Mouse (Mus musculus): ENCODE data around the gene Chml. TPM values are rescaled to one million over a fixed set of nuclear protein-coding genes. Genes with fewer than 3 reads are reported as not detected.

Chml gene
- polyA plus RNA-seq, 2 experiments = 0.81 to 1.1 TPM

DNA sequence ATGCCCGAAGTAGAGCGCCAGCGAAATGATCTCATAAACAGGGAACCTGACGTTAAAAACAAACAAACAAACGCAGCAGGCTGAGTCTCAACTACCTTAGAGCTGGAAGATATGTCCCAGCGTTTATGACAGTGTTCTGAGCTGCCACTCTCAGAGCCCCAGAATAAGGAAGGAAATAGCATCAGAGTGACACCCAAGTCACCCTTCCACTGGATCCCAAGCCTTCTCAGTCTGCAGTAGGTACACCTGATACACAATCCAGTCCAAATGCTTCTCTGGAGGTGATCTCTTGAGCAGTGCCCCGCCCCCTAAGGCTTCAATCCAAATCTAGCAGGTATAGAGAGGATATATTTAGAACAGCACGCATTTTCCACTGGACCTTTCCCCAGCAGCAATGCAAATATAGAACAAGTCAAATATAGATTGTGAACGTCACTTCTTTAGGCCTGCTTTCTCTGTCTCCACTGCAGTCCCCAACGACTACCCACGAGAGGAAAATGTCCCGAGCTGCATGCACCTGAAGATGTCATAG is 794 bp upstream of the Chml start:
- Histone ChIP-seq H3K27me3 (ENCODE audit: control insufficient read depth, insufficient read depth, low read length) (no peaks in the 10 kb centered on the region), H3K9me3 (ENCODE audit: control insufficient read depth, low read length) (no peaks in the 10 kb centered on the region), H3K4me1 (replicated peaks; ENCODE audit: control insufficient read depth in 2 of 2, insufficient read depth in 2 of 2, low read length in 1 of 2) (peaks cover 6 to 10% of the 10 kb centered on the region in 2 experiments), H3K36me3 (replicated peaks; ENCODE audit: control insufficient read depth, insufficient read depth, low read depth) (no peaks in the 10 kb centered on the region), H3K27ac (no peak overlapping the region), H3K4me2 (ENCODE audit: low read depth) (peak overlapping the region; percentile 93), H3K9ac (replicated peaks) (peak overlapping the region; percentile 67), H3K4me3 (ENCODE audit: insufficient read depth in 1 of 2, low read depth in 2 of 2, low read length in 2 of 2) (peak overlapping the region; percentile 63 to 77)
- WGBS (ENCODE audit: insufficient replicate concordance) = 35% methylated on average over 12 of the region's 12 CpGs
- DNase-seq (ENCODE audit: low read depth in 3 of 3, low spot score in 3 of 3) (no peak), ATAC-seq (ENCODE audit: insufficient read depth) (no peak)
- TF ChIP-seq CTCF (IDR thresholded peaks at IDR 0.05; ENCODE audit: low read depth) = no peak
- TF ChIP-seq EP300 (IDR thresholded peaks at IDR 0.05; ENCODE audit: low read depth) = no peak

DNA sequence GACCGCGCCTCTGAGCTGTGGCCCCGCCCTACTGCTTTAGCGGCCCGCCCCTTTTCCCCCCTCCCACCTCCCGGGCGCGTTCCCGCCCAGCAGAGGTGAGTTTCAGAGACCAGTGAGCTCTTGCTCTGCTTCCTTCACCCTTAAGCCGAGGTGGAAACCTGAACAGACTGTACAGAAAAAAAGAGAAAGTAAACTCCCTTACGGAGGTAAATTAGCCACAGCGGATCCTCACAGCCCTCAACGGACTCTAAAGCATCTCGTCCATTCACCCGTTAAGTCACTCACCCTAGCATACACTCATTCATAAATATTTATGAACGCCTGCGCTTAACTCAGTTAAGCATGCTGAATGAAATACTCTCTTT is 278 bp upstream of the Chml start:
- 2% methylated on average over 17 of the region's 17 CpGs for WGBS (ENCODE audit: insufficient replicate concordance)

DNA sequence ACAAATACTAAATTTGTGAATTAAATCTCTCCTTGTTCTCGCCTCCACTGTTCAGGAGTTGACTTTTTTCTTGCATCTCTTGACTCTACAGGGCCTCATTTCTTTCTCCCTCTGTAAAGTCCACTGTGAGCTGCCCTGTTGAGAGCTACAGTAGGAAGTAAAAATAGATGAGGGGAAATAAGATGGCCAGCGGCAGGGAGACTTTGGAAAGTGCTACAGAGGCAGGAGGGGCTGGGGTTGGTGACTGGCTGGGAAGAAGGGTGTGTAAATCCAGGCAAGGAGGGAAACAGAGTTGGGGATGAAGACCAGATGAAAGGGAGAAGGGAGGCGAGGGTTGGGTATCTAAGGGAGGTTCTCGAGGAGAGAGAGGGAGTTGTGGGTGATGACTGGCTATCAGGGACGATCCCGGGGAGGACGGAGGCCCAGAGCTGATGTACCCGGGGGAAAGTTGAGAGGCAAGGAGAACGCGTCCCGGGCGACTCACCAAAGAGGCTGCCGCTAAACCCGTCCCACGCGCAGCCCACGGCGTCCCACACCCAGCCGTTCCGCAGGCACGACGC is 935 bp downstream of the Chml start:
- Histone ChIP-seq H3K9me3 (ENCODE audit: control insufficient read depth, low read length) (no peaks in the 10 kb centered on the region), H3K36me3 (replicated peaks; ENCODE audit: control insufficient read depth, insufficient read depth, low read depth) (no peaks in the 10 kb centered on the region), H3K27me3 (ENCODE audit: control insufficient read depth, insufficient read depth, low read length) (no peaks in the 10 kb centered on the region), H3K4me1 (replicated peaks; ENCODE audit: control insufficient read depth in 2 of 2, insufficient read depth in 2 of 2, low read length in 1 of 2) (peaks cover 6 to 10% of the 10 kb centered on the region in 2 experiments), H3K27ac (peak overlapping the region; percentile 7; the same call in 1 of the 2 replicates), H3K4me2 (ENCODE audit: low read depth) (peak overlapping the region; percentile 93), H3K9ac (replicated peaks) (peak overlapping the region; percentile 75), H3K4me3 (ENCODE audit: insufficient read depth in 1 of 2, low read depth in 2 of 2, low read length in 2 of 2) (peak overlapping the region; percentile 77 to 90)
- WGBS (ENCODE audit: insufficient replicate concordance) = 2% methylated on average over 22 of the region's 22 CpGs
- TF ChIP-seq EP300 (IDR thresholded peaks at IDR 0.05; ENCODE audit: low read depth) (no peak), CTCF (IDR thresholded peaks at IDR 0.05; ENCODE audit: low read depth) (no peak)
- peak; percentile 0; the same call in 1 of the 2 replicates for ATAC-seq (ENCODE audit: insufficient read depth)
- DNase-seq (ENCODE audit: low read depth in 3 of 3, low spot score in 3 of 3) = peak in 1 of 3 experiments; percentile 14

More for the DNA sequence above, 278 bp upstream of the Chml start:
- no peak overlapping the region for H3K27ac ChIP-seq
- peaks cover 6 to 10% of the 10 kb centered on the region in 2 experiments for H3K4me1 ChIP-seq (replicated peaks; ENCODE audit: control insufficient read depth in 2 of 2, insufficient read depth in 2 of 2, low read length in 1 of 2)
- H3K9me3 ChIP-seq (ENCODE audit: control insufficient read depth, low read length) = no peaks in the 10 kb centered on the region
- no peak; the same call in 1 of the 2 replicates for ATAC-seq (ENCODE audit: insufficient read depth)
- H3K27me3 ChIP-seq (ENCODE audit: control insufficient read depth, insufficient read depth, low read length) = no peaks in the 10 kb centered on the region
- H3K4me3 ChIP-seq (ENCODE audit: insufficient read depth in 1 of 2, low read depth in 2 of 2, low read length in 2 of 2) = peak overlapping the region; percentile 63 to 77
- no peaks in the 10 kb centered on the region for H3K36me3 ChIP-seq (replicated peaks; ENCODE audit: control insufficient read depth, insufficient read depth, low read depth)
- TF ChIP-seq CTCF (IDR thresholded peaks at IDR 0.05; ENCODE audit: low read depth) (no peak), EP300 (IDR thresholded peaks at IDR 0.05; ENCODE audit: low read depth) (no peak)
- H3K4me2 ChIP-seq (ENCODE audit: low read depth) = peak overlapping the region; percentile 93
- peak overlapping the region; percentile 67 for H3K9ac ChIP-seq (replicated peaks)
- DNase-seq (ENCODE audit: low read depth in 3 of 3, low spot score in 3 of 3) = no peak

DNA sequence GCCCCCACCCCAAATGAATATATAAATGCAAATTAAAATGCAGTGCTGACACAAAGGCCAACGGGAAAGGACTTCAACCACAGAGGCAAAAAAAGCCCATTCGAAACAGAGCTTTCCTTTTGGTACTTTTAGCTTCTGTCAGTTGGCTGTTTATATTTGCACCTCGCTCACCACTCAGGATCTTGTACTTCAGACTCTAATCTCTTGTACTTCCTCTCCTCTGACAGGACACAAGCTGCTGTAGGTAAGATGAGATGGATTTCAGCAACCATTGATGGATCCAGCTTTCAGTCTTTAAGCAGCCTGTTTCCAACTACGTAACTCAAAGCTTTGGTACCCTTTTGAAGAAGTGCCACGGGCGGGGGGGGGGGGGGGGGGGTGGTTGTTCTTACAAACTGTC is 11.7 kb downstream of the Chml start:
- no peak for ATAC-seq (ENCODE audit: insufficient read depth)
- H3K4me1 ChIP-seq (replicated peaks; ENCODE audit: control insufficient read depth in 2 of 2, insufficient read depth in 2 of 2, low read length in 1 of 2) = no peaks in the 10 kb centered on the region
- H3K4me3 ChIP-seq (ENCODE audit: insufficient read depth in 1 of 2, low read depth in 2 of 2, low read length in 2 of 2) = no peak overlapping the region
- no peak overlapping the region for H3K9ac ChIP-seq (replicated peaks)
- no peaks in the 10 kb centered on the region for H3K9me3 ChIP-seq (ENCODE audit: control insufficient read depth, low read length)
- WGBS (ENCODE audit: insufficient replicate concordance) = 51% methylated on average over 6 of the region's 6 CpGs
- no peaks in the 10 kb centered on the region for H3K27me3 ChIP-seq (ENCODE audit: control insufficient read depth, insufficient read depth, low read length)
- DNase-seq (ENCODE audit: low read depth in 3 of 3, low spot score in 3 of 3) = no peak
- H3K27ac ChIP-seq = no peak overlapping the region
- H3K36me3 ChIP-seq (replicated peaks; ENCODE audit: control insufficient read depth, insufficient read depth, low read depth) = no peaks in the 10 kb centered on the region
- H3K4me2 ChIP-seq (ENCODE audit: low read depth) = no peak overlapping the region
- TF ChIP-seq EP300 (IDR thresholded peaks at IDR 0.05; ENCODE audit: low read depth) (no peak), CTCF (IDR thresholded peaks at IDR 0.05; ENCODE audit: low read depth) (no peak)

DNA sequence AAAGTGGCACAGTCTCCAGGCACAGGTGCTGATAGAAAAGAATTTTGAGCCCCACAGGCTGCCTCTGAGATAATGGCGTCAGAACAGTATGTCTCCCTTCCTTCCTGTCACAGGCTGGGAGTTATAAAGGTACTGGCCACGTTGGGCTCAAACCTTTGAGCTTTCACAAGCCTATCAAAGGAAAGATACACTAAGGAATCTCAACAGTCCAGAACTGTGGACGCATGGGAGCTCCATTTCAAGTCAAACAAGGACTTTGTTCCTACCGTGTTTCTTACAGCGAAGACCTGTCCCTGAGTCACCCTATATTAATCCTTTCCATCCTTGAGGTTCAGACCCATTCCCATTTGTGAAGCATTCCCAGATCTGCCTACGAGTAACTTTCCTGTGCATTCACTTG is 15.2 kb downstream of the Chml start:
- H3K27ac ChIP-seq = no peak overlapping the region
- no peaks in the 10 kb centered on the region for H3K9me3 ChIP-seq (ENCODE audit: control insufficient read depth, low read length)
- H3K9ac ChIP-seq (replicated peaks) = no peak overlapping the region
- no peaks in the 10 kb centered on the region for H3K36me3 ChIP-seq (replicated peaks; ENCODE audit: control insufficient read depth, insufficient read depth, low read depth)
- H3K4me1 ChIP-seq (replicated peaks; ENCODE audit: control insufficient read depth in 2 of 2, insufficient read depth in 2 of 2, low read length in 1 of 2) = no peaks in the 10 kb centered on the region
- ATAC-seq (ENCODE audit: insufficient read depth) (no peak), DNase-seq (ENCODE audit: low read depth in 3 of 3, low spot score in 3 of 3) (no peak)
- H3K4me2 ChIP-seq (ENCODE audit: low read depth) = no peak overlapping the region
- WGBS (ENCODE audit: insufficient replicate concordance) = 56% methylated on average over 6 of the region's 6 CpGs
- TF ChIP-seq CTCF (IDR thresholded peaks at IDR 0.05; ENCODE audit: low read depth) (no peak), EP300 (IDR thresholded peaks at IDR 0.05; ENCODE audit: low read depth) (no peak)
- no peak overlapping the region for H3K4me3 ChIP-seq (ENCODE audit: insufficient read depth in 1 of 2, low read depth in 2 of 2, low read length in 2 of 2)
- H3K27me3 ChIP-seq (ENCODE audit: control insufficient read depth, insufficient read depth, low read length) = no peaks in the 10 kb centered on the region
